Mouse (Mus musculus): ENCODE measurements around the gene Mroh2a.

DNA sequence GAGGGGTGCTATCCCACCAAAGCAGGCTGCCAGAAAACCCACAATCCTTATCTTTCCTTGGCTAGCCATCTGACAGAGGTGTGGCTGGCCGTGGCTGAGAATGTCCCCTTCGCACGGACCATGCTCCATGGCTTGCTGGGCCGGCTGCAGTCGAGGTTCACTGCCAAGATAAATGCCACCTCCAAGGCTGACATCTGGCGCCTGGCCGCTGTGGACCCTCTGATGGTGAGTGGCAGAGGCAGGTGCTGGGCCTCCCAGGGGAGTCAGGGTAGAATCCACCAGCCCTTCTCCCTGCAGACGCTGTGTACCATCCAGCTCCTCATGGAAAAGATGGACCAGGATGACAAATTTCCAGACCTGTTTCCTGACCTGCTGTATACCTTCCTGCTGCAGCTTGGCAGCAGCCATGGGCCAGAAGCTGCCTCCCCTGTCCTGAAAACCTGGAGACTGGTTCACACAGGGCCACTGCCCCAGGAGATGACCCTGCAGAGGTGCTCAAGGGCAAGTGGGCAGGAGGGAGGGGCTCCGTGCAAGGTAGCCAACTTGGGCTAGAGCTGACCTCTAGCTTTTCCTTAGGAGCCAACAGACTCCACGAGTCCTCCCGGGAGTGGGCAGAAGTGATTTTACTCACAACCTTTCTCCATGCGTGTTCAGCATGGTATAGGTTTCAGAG is 28.1 kb downstream of the Mroh2a start:
- TF ChIP-seq POLR2A (IDR thresholded peaks at IDR 0.05; ENCODE audit: low read depth, low read length) (no peak), CTCF (conservative IDR thresholded peaks at IDR 0.05; ENCODE audit: insufficient read depth, insufficient read length, low read depth, low read length) (no peak)

Data from kidney, adult 2 months (tissue).